Mouse (Mus musculus): ENCODE results near the gene Lhx4.
A peak's percentile ranks its signal among the peaks of the same experiment; 100 is the strongest.

The Lhx4 gene

DNA sequence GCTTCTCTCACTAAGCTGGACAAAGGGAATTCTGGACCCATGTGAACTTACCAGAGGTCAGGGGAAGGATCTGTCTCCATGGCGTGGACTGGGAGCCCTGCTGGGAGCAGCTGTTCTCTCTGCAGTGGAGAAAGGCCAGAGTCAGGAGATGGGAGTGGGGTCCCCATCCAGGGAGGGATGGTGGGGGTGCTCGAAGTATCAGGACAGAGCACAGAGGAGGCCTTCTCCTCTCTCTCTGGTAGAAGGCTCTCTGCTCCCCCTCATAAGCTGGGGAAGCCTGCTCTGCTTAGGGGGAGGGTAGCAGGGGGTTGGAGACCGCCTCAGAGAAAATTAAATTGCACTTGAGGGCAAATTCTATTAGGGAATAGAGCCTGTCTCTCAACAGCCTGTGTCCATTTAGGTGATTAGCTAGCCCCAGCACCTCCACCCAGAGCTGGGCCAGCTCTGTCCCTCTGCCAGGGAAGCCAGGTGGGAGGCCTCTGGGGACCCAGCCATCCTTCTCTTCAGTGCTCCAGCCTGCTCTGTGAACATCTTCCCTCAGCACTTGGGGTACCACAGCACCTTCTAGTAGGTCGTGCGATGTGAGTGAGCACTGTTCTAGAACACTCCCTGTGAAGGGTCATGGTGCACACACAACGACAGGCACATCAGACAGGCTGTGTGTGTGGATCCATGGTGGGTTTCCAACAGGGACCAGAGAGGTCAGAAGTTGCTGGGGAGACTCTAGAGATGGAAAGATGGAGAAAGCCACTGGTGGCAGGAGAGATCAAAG, at the start of gene Lhx4:
TSS of gene Lhx4 (minus strand) at position 201 of the 772 bp plus-strand sequence.
- no peak for DNase-seq

DNA sequence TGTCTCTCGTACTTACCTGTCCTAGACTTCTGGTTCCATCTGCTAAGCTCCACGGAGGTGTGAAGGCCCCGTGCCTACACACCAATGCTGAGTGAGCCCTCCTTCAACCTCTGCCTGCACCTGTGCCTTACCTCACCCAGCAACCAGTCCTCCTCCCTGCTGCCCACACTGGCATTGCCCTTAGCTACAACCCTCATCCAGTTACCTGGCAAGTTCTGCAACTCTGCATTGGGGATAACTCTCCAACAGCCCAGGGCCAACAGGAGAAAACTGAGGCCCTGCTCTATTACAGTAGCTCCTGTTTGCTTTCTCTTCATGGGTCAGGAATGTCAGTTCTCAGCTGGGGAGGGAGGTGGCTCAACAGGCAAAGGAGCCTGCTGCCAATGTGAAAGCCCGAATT, 46.5 kb upstream of the Lhx4 start:
- DNase-seq: no peak

DNA sequence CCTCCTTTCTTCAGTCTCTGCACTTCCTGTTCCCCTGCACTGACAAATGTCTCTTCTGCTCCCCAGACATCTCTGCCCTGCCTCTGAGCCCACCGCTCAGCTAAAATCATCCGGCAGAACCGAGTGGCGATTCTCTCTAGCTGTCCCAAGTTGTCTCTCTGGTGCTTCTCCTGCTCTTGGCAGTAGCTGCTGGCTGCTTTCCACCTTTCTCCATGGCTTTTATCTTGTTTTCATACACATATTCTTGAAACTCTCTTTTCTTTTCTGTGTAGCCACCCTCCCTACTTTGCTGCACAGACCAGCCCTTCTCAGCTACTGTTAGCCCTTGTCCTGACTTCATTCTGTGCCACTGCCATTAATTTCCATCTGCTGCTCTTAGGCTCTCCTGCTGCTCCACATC, 45.9 kb upstream of the Lhx4 start:
- no peak for DNase-seq

DNA sequence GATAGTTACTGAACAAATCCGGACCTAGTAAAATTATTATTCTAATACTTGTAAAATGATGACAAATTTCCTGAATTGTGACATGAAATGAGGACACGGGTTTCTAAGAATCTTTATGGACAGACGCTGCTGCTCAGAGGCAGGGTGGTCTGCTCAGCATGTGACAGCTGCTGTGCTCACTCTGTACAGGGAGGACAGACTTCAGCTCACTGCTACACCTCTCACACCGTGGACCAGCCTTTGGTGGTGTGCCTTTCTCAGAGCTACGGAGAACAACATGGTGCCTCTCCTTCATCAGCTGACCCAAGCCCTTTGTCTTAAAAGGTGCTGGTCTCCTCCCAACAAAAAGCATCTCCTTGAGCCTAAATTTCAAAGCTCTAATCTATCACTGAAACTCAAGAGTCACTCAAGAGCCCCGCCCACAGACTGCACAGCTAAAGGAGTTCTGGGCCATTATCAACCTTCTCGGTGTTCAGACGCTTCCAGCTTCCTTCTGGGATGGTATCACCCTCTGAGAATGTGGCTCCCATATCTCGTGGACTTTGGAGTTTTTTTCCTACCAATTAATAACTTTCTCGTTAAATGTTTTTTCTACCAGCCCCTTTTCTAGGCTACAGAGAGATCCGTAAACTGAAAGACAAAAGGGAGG, 45.4 kb upstream of the Lhx4 start:
- no peak for DNase-seq

DNA sequence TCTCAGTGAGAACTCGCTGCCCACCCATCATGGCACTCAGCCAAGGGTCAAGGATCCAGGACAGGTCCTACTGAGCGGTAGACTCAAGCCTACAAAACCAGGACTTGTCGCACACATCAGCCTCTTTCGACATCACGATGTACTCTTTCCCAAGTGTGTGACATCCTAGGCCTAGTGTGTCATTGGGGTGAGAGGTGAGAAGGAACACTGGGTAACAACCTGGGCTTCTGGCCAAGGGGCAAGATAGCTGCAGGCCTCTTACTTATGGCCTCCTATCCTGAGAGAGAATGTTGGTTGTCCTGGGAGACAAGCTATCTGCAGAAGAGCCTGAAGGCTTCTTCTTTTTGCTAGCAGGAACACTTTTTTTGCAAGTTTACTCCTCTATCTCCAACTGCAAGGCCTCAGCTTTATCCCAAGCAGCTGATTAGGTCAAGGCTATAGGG, 44.3 kb upstream of the Lhx4 start:
- no peak for DNase-seq

DNA sequence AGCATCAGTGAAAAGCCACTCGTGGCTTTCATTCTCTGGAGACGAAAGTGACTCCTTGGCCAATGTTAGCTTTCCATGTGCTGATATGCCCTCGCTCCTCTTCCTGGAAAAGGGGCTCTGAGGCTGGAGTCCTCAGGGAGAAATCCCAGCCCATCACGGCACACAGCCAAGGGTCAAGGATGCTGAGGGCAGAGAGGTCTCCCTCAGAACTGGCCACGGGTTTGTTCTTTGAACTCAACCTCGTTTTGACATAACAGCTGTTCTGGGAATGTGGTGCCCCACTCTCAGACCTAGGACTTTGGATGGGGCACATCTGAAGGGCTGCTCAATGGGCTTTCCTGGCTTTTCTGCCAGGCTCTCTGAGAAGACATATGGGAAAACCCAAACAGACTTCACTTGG, 43.4 kb upstream of the Lhx4 start:
- no peak for DNase-seq

DNA sequence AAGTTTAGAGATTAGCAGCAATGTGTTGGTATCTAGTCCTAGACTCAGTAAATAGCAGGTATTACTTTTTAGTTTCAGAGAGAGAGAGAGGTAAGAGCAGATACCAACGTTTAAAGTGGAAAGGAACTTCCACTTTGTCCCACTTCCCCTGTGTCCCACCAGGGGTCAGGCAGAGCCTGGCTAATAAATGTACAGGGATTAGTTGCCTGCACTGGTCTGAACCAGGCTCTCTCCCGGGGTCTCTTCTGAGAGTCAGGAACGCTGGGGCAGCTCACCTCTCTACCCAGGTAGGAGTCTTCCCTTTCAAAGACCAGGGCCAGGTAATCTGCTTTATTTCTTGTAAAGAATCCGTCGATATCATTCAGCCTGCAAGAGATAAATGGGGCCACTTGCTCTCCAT, 40.4 kb upstream of the Lhx4 start:
- peak; percentile 33 for DNase-seq

DNA sequence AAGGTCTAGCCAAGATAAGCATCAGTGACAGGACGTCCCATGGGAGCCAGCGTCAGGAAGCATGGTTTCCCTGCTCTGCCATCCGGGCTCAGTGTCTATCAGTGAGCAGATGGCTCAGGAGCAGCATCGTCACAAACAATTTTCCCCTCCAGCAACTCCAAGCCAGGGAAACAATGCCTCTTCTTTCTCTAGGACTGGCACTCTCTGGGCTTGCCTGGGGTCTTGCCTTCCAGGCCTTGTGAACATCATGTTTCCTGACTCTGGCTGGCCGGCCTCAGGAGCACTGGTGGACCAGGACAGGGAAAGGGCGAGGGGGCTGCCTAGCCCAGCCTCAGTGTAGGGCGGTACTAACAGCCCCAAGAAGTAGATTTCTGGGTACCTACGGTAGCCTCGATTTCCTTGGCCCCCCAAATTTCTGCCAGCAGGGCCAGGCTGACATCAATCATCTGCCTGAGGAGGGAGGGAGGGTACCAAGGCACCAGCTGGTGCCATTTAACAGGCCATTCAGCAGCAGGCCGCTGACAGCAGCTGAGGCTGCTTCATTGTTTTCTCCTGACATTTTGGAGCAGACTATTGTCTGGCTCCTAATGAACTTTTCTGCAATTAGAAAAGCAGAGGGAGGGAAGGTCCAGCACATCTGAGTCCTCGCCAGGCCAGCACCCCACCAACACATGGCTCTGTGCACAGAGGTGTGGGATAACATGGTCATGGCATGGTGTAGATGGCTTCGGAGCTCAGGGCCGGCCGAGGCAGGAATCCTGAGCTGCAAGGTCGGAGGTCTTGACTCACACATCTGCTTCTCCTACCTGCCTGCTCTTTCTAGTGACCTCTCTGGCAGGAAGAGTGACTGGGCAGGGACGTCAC, 38.9 kb upstream of the Lhx4 start:
- no peak for DNase-seq

DNA sequence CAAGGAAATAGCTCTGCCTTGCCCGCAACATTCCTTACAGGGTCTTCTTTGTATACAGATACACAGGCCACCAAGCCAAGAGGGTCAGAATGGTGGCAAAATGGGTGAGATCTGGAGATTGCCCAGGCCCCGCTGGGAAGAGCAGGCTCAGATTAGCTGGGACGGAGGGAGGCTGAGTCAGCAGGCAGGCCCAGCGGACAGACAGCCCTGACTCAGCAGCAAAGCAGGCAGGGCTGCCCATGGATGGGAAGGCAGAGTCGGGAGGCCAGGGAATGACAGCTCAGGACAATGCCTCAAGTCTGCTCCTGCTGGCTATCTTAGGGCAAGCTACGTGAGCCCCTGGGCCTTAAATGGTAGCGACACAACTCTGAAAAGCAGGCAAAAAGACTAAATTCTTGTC, 34.4 kb upstream of the Lhx4 start:
- no peak for DNase-seq

DNA sequence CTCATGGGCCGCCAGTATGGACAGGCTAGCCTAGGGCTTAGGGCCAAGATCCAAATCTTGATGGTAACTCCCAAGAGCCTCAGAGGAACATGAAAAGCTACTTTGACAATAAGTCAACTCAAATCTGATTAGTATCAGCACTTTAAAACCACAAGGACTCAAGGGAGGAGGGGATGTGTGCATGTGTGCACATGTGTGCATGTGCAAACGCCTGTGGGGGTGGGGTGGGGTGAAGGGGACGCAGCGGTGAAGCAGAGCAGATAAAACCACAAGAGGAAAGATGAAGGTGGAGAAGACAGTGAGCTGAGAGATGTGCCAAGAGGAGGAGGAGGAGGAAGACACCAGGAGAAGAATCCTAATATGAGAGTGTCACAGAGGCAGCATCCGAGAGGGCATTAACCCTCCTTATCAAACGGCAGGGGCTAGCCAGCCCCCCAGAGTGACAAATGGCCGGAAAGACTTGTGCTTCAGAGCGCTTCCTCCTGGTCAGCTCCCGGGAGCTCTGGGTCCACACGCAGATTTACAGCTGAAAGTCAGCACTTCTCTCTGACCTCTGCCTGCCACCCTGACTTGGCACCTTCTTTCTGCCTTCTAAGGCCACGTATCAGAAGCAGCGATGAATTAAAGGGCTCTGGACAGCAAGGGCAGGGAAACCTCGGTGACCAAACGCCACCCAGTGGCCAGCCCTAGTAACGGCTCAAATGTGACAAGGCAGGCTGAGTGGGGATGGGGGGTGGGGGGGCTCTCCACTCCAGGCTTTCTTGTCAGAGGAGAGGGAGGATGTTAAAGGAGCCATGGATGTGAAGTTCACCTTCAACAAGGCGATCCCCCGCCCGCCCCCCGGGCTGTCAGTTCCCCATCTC, 33.1 kb upstream of the Lhx4 start:
- peak; percentile 79 for DNase-seq

DNA sequence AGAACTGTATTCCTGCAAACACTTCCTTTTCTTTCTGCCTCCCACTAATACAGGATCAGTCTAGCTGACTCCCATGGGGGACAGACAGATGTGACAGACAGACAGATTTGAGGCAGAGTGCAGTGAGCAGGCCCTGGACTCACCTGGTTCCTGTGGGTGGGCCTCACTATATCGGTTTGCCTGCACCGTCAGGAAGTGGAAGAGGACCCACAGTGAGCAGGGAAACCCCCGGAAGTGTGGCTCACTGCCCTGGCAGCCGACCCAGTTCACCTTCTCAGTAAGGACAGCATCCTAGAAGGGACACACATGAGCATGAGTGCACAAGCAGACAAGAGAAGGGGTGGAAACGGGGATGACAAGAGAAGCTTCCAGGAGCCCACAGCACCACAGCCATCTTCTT, 30.9 kb upstream of the Lhx4 start:
- no peak for DNase-seq

DNA sequence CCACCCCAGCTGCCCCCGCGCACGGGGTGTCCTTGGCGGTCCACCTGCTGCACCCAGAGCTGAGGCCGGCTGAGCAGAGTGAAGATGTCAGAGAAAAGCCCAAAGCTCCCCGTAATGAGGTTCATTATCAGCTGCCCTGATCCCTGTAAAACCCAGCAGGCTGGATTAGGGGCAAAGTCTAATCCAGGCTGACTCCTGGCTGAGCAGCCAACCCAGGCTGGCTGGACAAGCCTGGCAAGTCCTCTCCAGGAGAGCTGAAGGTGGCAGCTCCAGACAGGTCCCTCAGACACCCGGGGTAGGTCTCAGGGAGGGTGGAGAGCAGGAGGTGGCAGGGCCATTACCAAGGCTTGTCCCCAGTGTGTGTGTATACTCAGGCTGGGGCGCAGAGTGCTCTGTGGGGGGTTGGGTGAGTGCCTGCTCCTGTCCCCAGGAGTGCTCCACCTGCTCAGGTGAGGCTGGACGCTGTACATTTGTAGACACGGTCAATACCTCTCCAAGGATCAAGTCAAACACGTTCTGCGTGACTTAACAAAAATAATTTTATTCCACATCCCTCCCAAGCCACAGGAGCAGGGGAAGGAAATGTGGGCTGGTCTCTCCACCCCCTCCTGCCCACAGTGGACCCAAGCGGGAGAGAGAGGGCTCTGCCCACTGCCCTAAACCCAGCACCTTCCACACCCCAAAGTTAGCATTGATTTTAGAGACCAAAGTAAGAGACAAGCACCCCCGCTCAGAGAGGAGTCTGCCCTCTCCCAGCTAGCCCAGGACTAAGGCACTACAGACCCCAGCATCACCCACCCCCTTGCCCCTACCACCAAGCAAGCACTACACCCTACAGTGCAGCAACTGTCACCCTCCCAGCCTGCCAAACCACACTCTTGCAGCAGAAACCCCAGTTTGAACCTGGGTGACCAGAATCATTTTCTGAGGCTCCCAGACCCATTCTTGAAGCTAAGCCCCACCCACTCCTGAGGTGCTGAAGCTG, 26.4 kb upstream of the Lhx4 start:
- peak; percentile 54 for DNase-seq

DNA sequence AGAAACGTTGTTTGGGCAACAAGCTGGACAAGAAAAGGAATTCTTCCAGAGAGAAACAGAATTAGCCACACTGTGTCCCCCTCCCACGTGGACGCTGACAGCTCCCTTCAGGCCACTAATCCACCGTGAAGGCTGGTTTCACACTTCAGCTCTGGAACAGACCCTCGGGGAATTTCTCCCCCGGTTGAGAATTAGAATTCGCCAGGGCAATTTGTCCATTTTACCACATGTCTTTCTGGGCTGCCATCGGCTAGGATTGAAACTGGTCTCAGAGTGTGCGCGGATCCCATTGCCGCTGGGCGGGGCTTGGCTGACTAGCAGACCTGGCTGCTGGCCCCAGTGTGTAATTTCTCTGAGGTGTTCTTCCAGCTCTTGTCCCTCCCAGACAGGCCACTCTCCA, 7.7 kb upstream of the Lhx4 start:
- DNase-seq: no peak

DNA sequence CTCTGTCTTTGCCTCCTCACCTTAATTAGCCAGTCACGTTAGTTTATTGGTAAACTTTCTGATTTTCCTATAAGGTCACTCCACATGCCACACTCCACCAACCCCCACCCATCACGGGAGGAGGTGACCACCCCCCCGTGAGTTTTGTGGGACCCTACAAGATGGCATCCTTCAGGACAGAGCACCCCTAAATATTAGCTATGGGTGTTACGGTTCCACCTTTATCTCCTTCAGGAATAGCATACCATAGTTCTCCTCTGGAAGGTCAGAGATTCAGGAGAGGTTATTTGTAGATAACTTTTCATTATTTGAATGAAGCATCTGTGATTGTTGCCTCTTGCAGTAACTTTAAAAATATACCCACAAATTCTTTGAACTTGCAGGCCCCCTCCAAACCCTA, 7.2 kb upstream of the Lhx4 start:
- DNase-seq: no peak

DNA sequence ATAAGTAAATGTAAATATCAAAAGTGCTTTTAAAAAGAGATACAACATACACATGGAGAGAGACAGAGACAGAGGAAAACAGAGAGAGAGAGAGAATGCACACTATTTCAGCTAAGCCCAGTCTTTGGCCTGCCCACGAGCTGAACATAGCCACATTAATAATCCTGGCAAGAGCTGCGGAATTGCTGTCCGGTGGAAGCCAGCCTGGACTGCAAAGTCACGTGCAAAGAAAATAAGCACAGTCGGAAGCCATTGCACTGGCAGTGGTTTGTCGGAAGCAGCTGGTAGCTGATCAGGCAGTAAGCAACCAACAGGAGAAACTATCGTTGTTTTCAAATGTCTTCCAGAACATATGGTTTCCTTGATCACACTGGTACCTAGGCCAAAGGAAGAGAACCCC, 6.1 kb upstream of the Lhx4 start:
- DNase-seq: no peak

DNA sequence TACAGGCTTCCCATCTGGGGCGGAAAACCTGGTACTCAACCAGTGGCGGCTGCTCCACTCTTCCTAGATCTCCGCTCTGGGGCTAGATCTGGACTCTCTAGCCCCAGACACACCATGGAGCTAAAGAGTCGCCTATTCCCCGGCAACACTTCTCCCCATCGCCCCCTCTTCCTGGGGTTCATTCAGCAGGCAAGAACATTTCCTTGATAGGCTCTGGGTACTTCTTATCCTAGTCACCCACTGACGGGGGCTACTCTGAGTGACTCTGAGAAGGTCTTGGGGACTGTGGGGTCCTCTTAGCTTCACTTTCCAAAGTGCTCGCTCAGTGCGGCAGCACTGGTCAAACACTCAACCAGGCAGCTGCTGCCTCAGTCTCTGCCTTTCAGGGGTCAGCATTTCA, 1.9 kb upstream of the Lhx4 start:
- no peak for DNase-seq

DNA sequence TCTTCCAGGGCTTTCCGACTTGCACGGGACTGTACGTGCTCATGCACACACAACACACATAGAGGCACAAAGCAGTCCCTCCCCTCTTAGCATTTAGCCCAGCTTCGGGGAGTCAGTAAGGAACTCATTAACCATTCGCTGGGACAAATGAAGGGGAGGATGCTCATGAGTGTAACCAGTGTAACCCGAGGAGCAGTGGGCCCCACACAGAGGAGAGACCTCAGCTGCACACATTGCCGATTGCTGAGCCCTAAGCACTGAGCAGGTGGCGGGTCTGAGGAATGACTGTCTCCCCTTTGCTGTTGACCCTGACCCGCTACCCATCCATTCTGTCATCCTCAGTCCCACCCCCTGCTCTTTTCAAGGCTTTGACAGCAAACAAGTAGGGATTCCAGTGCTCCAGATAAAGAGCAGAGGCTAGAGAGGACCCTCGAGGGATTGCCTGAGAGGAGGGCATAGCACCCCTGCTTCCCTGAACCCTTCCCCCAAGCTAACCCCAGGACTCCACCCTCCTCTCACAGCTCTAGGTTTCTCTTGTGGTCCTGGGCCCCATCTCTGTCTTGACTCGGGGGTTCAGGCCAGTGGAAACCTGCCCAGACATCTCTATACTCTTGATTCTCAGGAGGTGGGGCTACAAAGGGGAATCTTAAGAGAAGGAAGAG, 836 bp downstream of the Lhx4 start:
- no peak for DNase-seq

DNA sequence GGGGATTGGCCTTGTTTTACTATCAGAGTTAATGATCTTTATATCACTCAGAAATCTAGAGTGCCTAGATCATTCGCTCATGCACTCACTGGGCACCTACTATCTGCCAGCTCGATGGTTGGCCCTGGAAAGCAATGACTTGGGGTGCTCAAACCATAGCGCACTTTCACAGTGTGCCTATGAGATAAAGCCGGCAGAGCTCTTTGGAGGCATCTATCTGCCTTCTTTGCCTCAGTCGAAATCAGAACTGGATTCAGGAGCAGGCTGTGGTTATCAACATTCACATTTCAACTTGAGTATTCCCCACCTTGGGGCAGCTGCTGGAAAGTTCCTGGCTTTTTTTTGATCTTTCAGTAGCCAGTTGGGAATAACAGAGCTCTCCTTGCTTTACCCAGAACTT, 3.6 kb downstream of the Lhx4 start:
- no peak for DNase-seq

DNA sequence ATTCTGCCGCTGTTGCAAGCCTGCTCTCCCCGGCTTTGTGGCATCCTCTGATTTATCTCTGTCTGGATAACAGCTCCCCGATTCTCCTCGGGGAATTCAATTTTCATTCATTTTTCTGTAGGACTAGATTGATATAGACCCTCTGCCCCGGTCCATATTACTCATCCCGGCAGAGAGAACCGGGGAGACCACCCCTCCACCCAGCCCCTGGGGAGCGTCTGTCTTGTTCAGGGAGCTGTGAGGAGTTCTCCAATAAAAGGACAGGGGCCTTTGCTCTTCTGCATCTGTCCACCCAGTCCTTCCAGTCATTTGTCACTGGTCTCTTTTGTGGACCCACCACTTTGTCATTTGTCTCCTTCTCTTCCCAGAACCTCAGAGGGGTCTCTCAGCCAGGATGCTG, 4.5 kb downstream of the Lhx4 start:
- DNase-seq: no peak

DNA sequence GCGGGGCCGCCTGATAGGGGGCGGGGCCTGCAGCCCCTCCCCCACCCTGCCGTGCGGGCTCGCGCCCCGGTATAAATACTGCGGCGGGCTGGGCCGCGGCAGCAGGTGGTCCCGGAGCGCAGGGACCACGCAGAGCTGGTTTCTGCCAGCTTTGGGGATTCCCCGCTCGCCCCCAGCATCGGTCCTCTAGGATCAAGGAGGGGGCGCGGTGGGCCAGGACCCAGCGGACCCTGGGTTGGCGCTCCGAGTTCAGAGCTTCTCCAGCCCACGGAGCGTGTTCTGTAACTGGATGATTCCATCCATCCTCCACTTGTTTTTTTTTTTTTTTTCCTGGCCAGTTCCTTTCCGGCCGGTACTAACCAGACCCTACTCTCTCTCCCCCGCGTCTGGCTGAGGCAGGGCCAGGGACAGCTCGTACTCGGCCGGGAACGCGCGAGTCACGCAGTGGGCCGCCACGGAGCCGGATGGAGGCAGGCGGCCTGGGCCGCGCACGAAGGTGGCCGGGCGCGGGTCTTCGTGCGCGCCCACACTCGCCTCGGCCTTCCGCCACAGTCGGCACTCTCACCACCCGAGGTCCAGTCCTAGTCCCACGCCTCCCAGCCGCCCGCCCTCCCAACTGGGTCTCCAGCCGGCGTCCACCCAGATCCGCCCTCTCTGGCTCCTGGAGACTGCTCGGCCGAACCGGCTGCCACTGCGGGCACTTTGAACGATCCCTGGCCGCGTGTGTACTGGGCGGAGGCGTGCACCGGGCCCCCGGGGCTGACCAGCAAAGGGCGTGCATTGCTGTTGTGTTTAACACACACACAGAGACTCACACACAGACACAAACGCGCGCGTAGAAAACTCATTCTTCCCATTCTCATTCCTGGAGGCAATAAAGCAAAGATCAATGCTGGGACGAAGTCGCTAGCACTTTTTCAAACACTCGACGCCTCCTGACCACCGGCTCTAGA, 8.8 kb downstream of the Lhx4 start:
- DNase-seq: peak; percentile 58

Measured in kidney, postnatal 10 days (tissue).